Mouse (Mus musculus): ENCODE data around the gene Zfp618.

- TF ChIP-seq CTCF (conservative IDR thresholded peaks at IDR 0.05; ENCODE audit: low read length) (no peak), POU5F1 (IDR thresholded peaks at IDR 0.05; ENCODE audit: borderline replicate concordance, low read length) (no peak), NANOG (IDR thresholded peaks at IDR 0.05; ENCODE audit: borderline replicate concordance, low read length) (no peak)
Measured at GRCm38 (mm10) chr4:63079159-63079558, 113.8 kb downstream of the Zfp618 start.
